Mouse (Mus musculus) MEL (cell line): Measurements from ENCODE around the gene Fbxo9. TPM values are rescaled to one million over a fixed set of nuclear protein-coding genes. Genes with fewer than 3 reads are reported as not detected.

Experiments used
- DNase-seq: peaks from one replicate; pipeline ENCODE4 v3.0.0; 2011; ENCODE audit warnings: low read depth, low spot score
- H3K27ac ChIP-seq: 2 replicates; pipeline ENCODE4 v1.5.1; 2012; ENCODE audit warnings: low read depth, mild to moderate bottlenecking, control low read depth, low read length, moderate library complexity; ENCODE audit not compliant: control insufficient read depth
- H3K27me3 ChIP-seq, 2 experiments: fragments of 150-350 bp in 1 of 2; sonication (generic) in 1 of 2; 2 replicates each; pipeline ENCODE4 v1.6.1; 2012; ENCODE audit warnings: low read length in 2 of 2, mild to moderate bottlenecking in 2 of 2, improper control_type of control experiment in 1 of 2, moderate library complexity in 1 of 2; ENCODE audit not compliant: insufficient read depth in 2 of 2, control insufficient read depth in 1 of 2
- H3K36me3 ChIP-seq, 2 experiments: 2 replicates each; pipeline ENCODE4 v1.6.1; 2012 to 2014; ENCODE audit warnings: low read length in 2 of 2, improper control_type of control experiment in 1 of 2, inconsistent platforms in 1 of 2, mild to moderate bottlenecking in 1 of 2; ENCODE audit not compliant: insufficient read depth in 2 of 2, control insufficient read depth in 1 of 2
- H3K4me1 ChIP-seq, 2 experiments: fragments of 150-350 bp in 1 of 2; sonication (generic) in 1 of 2; 2 replicates each; pipeline ENCODE4 v1.6.1; 2012; ENCODE audit warnings: low read length in 2 of 2, improper control_type of control experiment in 1 of 2, mild to moderate bottlenecking in 1 of 2; ENCODE audit not compliant: insufficient read depth in 2 of 2, control insufficient read depth in 1 of 2
- H3K4me3 ChIP-seq, 2 experiments: fragments of 150-350 bp in 1 of 2; sonication (generic) in 1 of 2; 2 replicates each; pipeline ENCODE4 v1.5.1; 2012; ENCODE audit warnings: low read depth in 2 of 2, low read length in 2 of 2, mild to moderate bottlenecking in 2 of 2, moderate library complexity in 2 of 2, control low read depth in 1 of 2, improper control_type of control experiment in 1 of 2; ENCODE audit not compliant: control insufficient read depth in 1 of 2, insufficient read depth in 1 of 2
- H3K79me2 ChIP-seq: 2 replicates; pipeline ENCODE4 v1.6.1; 2012; ENCODE audit warnings: mild to moderate bottlenecking, low read length, moderate library complexity; ENCODE audit not compliant: control insufficient read depth, poor library complexity, insufficient read depth
- H3K9ac ChIP-seq: 2 replicates; pipeline ENCODE4 v1.6.1; 2012; ENCODE audit warnings: low read depth, mild to moderate bottlenecking, control low read depth, low read length, moderate library complexity; ENCODE audit not compliant: control insufficient read depth, poor library complexity, severe bottlenecking
- H3K9me3 ChIP-seq: fragments of 150-350 bp; sonication (generic); replicated peaks from 2 replicates; pipeline ENCODE4 v1.6.1; 2012; ENCODE audit warnings: mild to moderate bottlenecking, low read length, improper control_type of control experiment, moderate library complexity; ENCODE audit not compliant: insufficient read depth
- BHLHE40 ChIP-seq: IDR thresholded peaks from 2 replicates; pipeline ENCODE4 v1.6.1; 2012; ENCODE audit warnings: low read depth, mild to moderate bottlenecking, inconsistent platforms, low read length, improper control_type of control experiment, borderline replicate concordance
- EP300 ChIP-seq, 2 experiments: IDR thresholded peaks; 2 replicates each; pipeline ENCODE4 v1.6.1; 2011; ENCODE audit warnings: improper control_type of control experiment in 2 of 2, low read length in 2 of 2, low read depth in 1 of 2, mild to moderate bottlenecking in 1 of 2
- ETS1 ChIP-seq: IDR thresholded peaks from 2 replicates; pipeline ENCODE4 v1.6.1; 2012; ENCODE audit warnings: low read depth, mild to moderate bottlenecking, inconsistent platforms, low read length, improper control_type of control experiment, moderate library complexity
- HCFC1 ChIP-seq: IDR thresholded peaks from 2 replicates; pipeline ENCODE4 v1.6.1; 2012; ENCODE audit warnings: low read depth, mild to moderate bottlenecking, inconsistent platforms, low read length, improper control_type of control experiment, moderate library complexity
- KAT2A ChIP-seq: conservative IDR thresholded peaks from 2 replicates; pipeline ENCODE4 v1.6.1; 2012; ENCODE audit warnings: low read depth, low read length, improper control_type of control experiment, inconsistent platforms
- MAFK ChIP-seq: IDR thresholded peaks from 2 replicates; pipeline ENCODE4 v1.6.1; 2011; ENCODE audit warnings: low read depth, mild to moderate bottlenecking, low read length, improper control_type of control experiment, borderline replicate concordance
- MEF2A ChIP-seq: IDR thresholded peaks from 2 replicates; pipeline ENCODE4 v1.6.1; 2014; ENCODE audit warnings: low read depth, mild to moderate bottlenecking, inconsistent platforms, low read length, improper control_type of control experiment; ENCODE audit not compliant: poor library complexity, insufficient replicate concordance, severe bottlenecking; ENCODE audit errors: extremely low read depth
- MXI1 ChIP-seq: IDR thresholded peaks from 2 replicates; pipeline ENCODE4 v1.6.1; 2011; ENCODE audit warnings: mild to moderate bottlenecking, low read depth, low read length, improper control_type of control experiment
- MYB ChIP-seq: IDR thresholded peaks from 2 replicates; pipeline ENCODE4 v1.6.1; 2011; ENCODE audit warnings: mild to moderate bottlenecking, low read depth, low read length, improper control_type of control experiment
- MYC ChIP-seq: IDR thresholded peaks from 2 replicates; pipeline ENCODE4 v1.6.1; 2011; ENCODE audit warnings: low read depth, mild to moderate bottlenecking, low read length, improper control_type of control experiment, moderate library complexity
- NELFE ChIP-seq: IDR thresholded peaks from 2 replicates; pipeline ENCODE4 v1.6.1; 2011; ENCODE audit warnings: low read depth, low read length, improper control_type of control experiment
- NRF1 ChIP-seq: IDR thresholded peaks from 2 replicates; pipeline ENCODE4 v1.6.1; 2014; ENCODE audit warnings: low read depth, mild to moderate bottlenecking, inconsistent platforms, low read length, improper control_type of control experiment, moderate library complexity; ENCODE audit not compliant: poor library complexity, insufficient read depth, severe bottlenecking
- POLR2AphosphoS2 ChIP-seq: IDR thresholded peaks from 2 replicates; pipeline ENCODE4 v1.6.1; 2011; ENCODE audit warnings: low read length, improper control_type of control experiment
- RCOR1 ChIP-seq: IDR thresholded peaks from 2 replicates; pipeline ENCODE4 v1.6.1; 2012; ENCODE audit warnings: low read depth, mild to moderate bottlenecking, inconsistent platforms, low read length, improper control_type of control experiment
- SMC3 ChIP-seq: IDR thresholded peaks from 2 replicates; pipeline ENCODE4 v1.6.1; 2011; ENCODE audit warnings: low read depth, low read length, improper control_type of control experiment
- TAL1 ChIP-seq: IDR thresholded peaks from 2 replicates; pipeline ENCODE4 v1.6.1; 2012; ENCODE audit warnings: mild to moderate bottlenecking, inconsistent platforms, low read length, moderate library complexity, mixed read lengths
- TCF12 ChIP-seq: IDR thresholded peaks from 2 replicates; pipeline ENCODE4 v1.6.1; 2014; ENCODE audit warnings: low read depth, mild to moderate bottlenecking, inconsistent platforms, low read length, improper control_type of control experiment, moderate library complexity
- UBTF ChIP-seq: IDR thresholded peaks from 2 replicates; pipeline ENCODE4 v1.6.1; 2012; ENCODE audit warnings: low read depth, mild to moderate bottlenecking, inconsistent platforms, low read length, improper control_type of control experiment, moderate library complexity, borderline replicate concordance; ENCODE audit not compliant: insufficient read depth
- USF2 ChIP-seq, 2 experiments: IDR thresholded peaks; 2 replicates each; pipeline ENCODE4 v1.6.1; 2011 to 2012; ENCODE audit warnings: improper control_type of control experiment in 2 of 2, low read length in 2 of 2, borderline replicate concordance in 1 of 2, inconsistent platforms in 1 of 2, low read depth in 1 of 2, mild to moderate bottlenecking in 1 of 2; ENCODE audit not compliant: insufficient read depth in 1 of 2
- ZC3H11A ChIP-seq: IDR thresholded peaks from 2 replicates; pipeline ENCODE4 v1.6.1; 2012; ENCODE audit warnings: low read depth, mild to moderate bottlenecking, inconsistent platforms, low read length, improper control_type of control experiment
- ZKSCAN1 ChIP-seq: IDR thresholded peaks from 2 replicates; pipeline ENCODE4 v1.6.1; 2012; ENCODE audit warnings: low read depth, mild to moderate bottlenecking, inconsistent platforms, low read length, improper control_type of control experiment, moderate library complexity
- ZMIZ1 ChIP-seq: IDR thresholded peaks from 2 replicates; pipeline ENCODE4 v1.6.1; 2012; ENCODE audit warnings: low read depth, mild to moderate bottlenecking, inconsistent platforms, low read length, improper control_type of control experiment, moderate library complexity
- ZNF384 ChIP-seq: IDR thresholded peaks from 2 replicates; pipeline ENCODE4 v1.6.1; 2012; ENCODE audit warnings: low read depth, mild to moderate bottlenecking, inconsistent platforms, low read length, improper control_type of control experiment
- polyA plus RNA-seq, 2 experiments: library from polyadenylated mRNA; stranded (reverse) in 1 of 2; unstranded in 1 of 2; fragments of >175 nt in 1 of 2; fragments of >200 nt in 1 of 2; gene quantifications; 2 replicates each; pipeline versions ENCODE4 v1.2.1 to v1.2.4; 2012; ENCODE audit warnings: low replicate concordance in 2 of 2, low read depth in 1 of 2; ENCODE audit not compliant: insufficient read length in 2 of 2, insufficient read depth in 1 of 2, missing spikeins in 1 of 2
- total RNA-seq: library from RNA; depleted of rRNA; stranded (reverse); fragments of 300-350 nt; gene quantifications from 2 replicates; pipeline ENCODE4 v1.2.3, GENCODE M21; 2012

The Fbxo9 gene
- total and polyA plus RNA-seq, 3 experiments = 47.0 to 402 (median 56.0) TPM

DNA sequence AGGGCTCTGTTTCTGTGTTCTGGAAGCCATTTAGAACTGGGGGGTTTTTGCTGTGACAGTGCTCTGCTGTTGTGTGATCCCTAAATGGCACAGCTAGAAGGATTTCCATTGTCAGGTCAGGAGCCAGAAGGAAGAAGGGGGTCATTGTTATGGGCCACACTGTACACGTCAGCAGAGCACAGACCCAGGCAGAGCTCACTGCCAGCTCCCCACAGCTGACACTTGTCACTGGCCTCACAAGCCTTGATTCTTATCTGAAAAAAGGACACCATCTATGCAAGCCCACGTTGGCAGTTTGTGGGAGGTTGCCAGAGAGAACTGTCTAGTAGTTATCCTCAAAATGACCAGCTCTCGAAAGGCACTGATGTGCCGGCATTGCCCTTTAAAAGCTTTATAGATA is 37.2 kb upstream of the Fbxo9 start:
- Histone ChIP-seq H3K79me2 (no peaks in the 10 kb centered on the region), H3K36me3 (peaks cover 0 to 4% of the 10 kb centered on the region in 2 experiments; a peak in 2 of 4 replicates), H3K4me3 (no peak overlapping the region), H3K9me3 (no peaks in the 10 kb centered on the region), H3K27ac (no peak overlapping the region), H3K4me1 (no peaks in the 10 kb centered on the region), H3K27me3 (no peaks in the 10 kb centered on the region), H3K9ac (no peak overlapping the region)
- DNase-seq = no peak
- TF ChIP-seq ZNF384 (no peak), MYC (no peak), POLR2AphosphoS2 (no peak), SMC3 (no peak), MYB (no peak), ZC3H11A (no peak), UBTF (no peak), MEF2A (no peak), USF2 (IDR thresholded peaks at IDR 0.05; ENCODE audit: borderline replicate concordance in 1 of 2, insufficient read depth in 1 of 2, low read depth in 1 of 2, low read length in 2 of 2) (no peak), RCOR1 (no peak), NELFE (no peak)

DNA sequence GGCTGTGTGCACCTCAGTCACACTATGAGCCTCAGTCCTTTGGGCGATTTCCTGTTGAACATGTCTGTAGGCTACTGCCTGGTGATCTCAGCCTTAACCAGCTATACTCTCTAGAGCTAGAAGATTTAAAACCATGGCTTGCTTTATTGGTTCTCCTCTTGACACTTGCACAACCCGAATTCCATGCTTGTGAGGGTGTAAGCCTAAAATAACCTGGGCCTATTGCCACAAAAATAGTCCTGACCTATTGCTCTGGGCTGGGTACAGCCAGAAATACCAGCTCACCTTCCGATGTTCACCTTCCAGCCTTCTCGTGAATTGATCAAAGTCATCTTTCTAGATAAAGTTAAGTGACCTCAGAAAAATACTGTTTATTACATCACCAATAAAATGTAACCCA is 30.6 kb upstream of the Fbxo9 start:
- Histone ChIP-seq H3K27ac (no peak overlapping the region), H3K4me3 (no peak overlapping the region), H3K27me3 (no peaks in the 10 kb centered on the region), H3K9ac (no peak overlapping the region), H3K36me3 (peaks cover 2 to 9% of the 10 kb centered on the region in 2 experiments), H3K79me2 (no peaks in the 10 kb centered on the region), H3K4me1 (no peaks in the 10 kb centered on the region; a peak in 1 of 4 replicates), H3K9me3 (no peaks in the 10 kb centered on the region)
- TF ChIP-seq RCOR1 (no peak), SMC3 (no peak), ETS1 (no peak), MAFK (no peak), USF2 (IDR thresholded peaks at IDR 0.05; ENCODE audit: borderline replicate concordance in 1 of 2, insufficient read depth in 1 of 2, low read depth in 1 of 2, low read length in 2 of 2) (no peak), EP300 (IDR thresholded peaks at IDR 0.05; ENCODE audit: low read depth in 1 of 2, low read length in 2 of 2) (no peak), NRF1 (no peak), HCFC1 (no peak), MYC (no peak), ZC3H11A (no peak), TAL1 (no peak), ZMIZ1 (no peak), BHLHE40 (no peak), MXI1 (no peak), TCF12 (no peak), ZKSCAN1 (no peak), KAT2A (no peak)
- DNase-seq = no peak
